Mouse (Mus musculus) ovary, postnatal 36 days (tissue): ENCODE data around the gene Sall1.

ENCODE experiments used
- DNase-seq: peaks from one replicate; pipeline ENCODE4 v3.0.0; 2022; ENCODE audit warnings: low spot score, mixed read lengths

Sall1 gene

DNA sequence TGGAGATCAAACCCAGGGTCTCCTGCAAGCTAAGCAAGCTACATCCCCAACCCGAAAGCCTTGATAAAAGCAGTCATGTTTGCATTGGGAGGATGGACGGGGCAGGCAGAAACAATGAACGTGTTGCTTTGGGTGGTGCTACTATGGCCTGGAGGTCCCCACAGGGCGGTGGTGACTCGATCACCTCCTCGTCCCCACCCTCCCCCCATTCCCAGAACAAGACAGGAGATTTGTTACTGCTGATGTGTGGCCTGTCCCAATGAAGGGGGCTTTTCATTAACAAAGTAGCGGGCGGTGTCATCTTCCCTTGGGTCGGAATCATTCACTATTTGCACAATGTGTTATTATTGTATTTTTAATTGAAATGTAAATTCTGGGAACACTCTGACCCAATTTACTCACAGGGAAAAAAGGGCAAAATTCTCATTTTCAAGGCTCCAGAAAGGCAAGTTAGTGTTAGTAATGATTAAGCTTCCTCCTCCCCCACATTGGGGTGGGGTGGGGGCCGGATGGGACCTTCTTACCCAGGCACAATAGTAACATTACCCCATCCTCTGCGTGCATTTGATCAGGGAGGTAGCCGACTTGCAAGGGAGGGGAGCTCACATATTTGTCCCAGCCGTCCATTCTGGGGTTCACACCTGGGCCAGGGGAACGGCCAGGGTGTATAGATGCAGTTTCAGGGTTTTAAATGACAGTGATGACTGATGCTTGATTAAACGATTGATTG lies 52.0 kb downstream of the Sall1 start:
- no peak for DNase-seq

DNA sequence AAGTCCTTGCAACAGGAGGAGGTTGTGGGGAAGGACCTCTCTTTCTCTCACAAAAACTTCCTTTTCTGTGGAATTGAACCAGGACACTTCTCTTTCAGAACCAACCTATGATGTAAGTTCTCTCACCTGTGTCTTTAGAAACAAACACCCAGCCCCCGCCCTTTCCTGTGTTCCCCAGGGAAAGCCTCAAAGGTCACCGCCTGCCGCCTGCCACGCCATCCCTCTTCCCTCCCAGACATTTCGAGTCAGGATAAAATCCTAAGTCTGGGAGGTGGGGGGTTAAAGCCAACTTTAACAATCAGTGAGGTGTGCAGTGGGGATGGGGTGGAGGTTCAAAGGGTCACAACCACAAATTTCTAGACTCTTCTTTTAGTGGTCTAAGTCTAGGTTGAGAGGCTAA lies 52.8 kb downstream of the Sall1 start:
- no peak for DNase-seq

GRCm38 (mm10) chr8:88989002-88989401 lies 55.0 kb downstream of the Sall1 start:
- DNase-seq = no peak

DNA sequence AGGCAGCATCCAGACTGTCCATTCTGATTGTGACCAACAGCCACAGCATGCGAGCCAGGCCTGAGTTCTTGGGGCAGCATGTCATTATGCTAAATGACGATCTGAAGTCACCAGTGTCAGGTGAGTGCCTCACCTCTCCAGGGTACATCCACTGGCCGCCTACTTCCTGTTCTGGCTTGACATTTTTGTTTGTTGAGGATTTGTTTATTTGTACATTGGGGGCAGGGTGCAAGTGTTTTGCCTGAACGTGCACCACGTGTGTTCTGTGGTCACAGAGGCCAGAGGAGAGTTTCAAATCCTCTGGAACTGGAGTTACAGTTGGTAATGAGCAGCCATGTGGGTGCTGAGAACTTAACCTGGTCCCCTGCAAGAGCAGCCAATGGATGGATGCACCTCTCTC lies 60.5 kb downstream of the Sall1 start:
- no peak for DNase-seq
